Mouse (Mus musculus): Measurements from ENCODE around the gene Slc22a2. TPM values are rescaled to one million over a fixed set of nuclear protein-coding genes. Genes with fewer than 3 reads are reported as not detected.
"Not testable (repeated sequence)": the region's sequence is repeated elsewhere in the genome, so short reads cannot be mapped to it uniquely, and the experiment has no call there.

The Slc22a2 gene
- total RNA-seq (2021) = under 1 TPM; 0.62 to 0.87 TPM

- intact Hi-C loops (cut with DNase I) = no loop called here
- no peak for DNase-seq (ENCODE audit: extremely low spot score in 1 of 2, low spot score in 2 of 2)
Measured at GRCm38 (mm10) chr17:12583991-12584390, at the start of gene Slc22a2. Gene Slc22a2 (plus strand): TSS chr17:12584132.

GRCm38 (mm10) chr17:12534353-12535145, 49.4 kb upstream of the Slc22a2 start:
- intact Hi-C loops (cut with DNase I) = loop anchor here (5.0 kb wide), 2 partner anchors 117 to 128 kb away; no protein-coding TSS in a partner anchor
- DNase-seq (ENCODE audit: extremely low spot score in 1 of 2, low spot score in 2 of 2) = peak; percentile 20 to 73

- no peak for DNase-seq (ENCODE audit: extremely low spot score in 1 of 2, low spot score in 2 of 2)
- intact Hi-C loops (cut with DNase I) = no loop called here
Measured at GRCm38 (mm10) chr17:12562215-12562614, 21.7 kb upstream of the Slc22a2 start.

- DNase-seq (ENCODE audit: extremely low spot score in 1 of 2, low spot score in 2 of 2); intact Hi-C loops (cut with DNase I): not testable (repeated sequence)
Measured at GRCm38 (mm10) chr17:12564481-12565000, 19.4 kb upstream of the Slc22a2 start.

GRCm38 (mm10) chr17:12565443-12565842, 18.5 kb upstream of the Slc22a2 start:
- intact Hi-C loops (cut with DNase I) = no loop called here
- DNase-seq (ENCODE audit: extremely low spot score in 1 of 2, low spot score in 2 of 2) = no peak

- intact Hi-C loops (cut with DNase I) = no loop called here
- DNase-seq (ENCODE audit: extremely low spot score in 1 of 2, low spot score in 2 of 2) = no peak
Measured at GRCm38 (mm10) chr17:12571316-12571715, 12.6 kb upstream of the Slc22a2 start.

GRCm38 (mm10) chr17:12571924-12572463, 11.9 kb upstream of the Slc22a2 start:
- DNase-seq (ENCODE audit: extremely low spot score in 1 of 2, low spot score in 2 of 2) = no peak
- intact Hi-C loops (cut with DNase I) = no loop called here

- peak in 1 of 2 experiments; percentile 34 for DNase-seq (ENCODE audit: extremely low spot score in 1 of 2, low spot score in 2 of 2)
- intact Hi-C loops (cut with DNase I) = no loop called here
Measured at GRCm38 (mm10) chr17:12575391-12575790, 8.5 kb upstream of the Slc22a2 start.

- intact Hi-C loops (cut with DNase I) = no loop called here
- DNase-seq (ENCODE audit: extremely low spot score in 1 of 2, low spot score in 2 of 2) = no peak
Measured at GRCm38 (mm10) chr17:12577096-12577495, 6.8 kb upstream of the Slc22a2 start.

GRCm38 (mm10) chr17:12585366-12585765, 1.4 kb downstream of the Slc22a2 start:
- no peak for DNase-seq (ENCODE audit: extremely low spot score in 1 of 2, low spot score in 2 of 2)
- intact Hi-C loops (cut with DNase I) = no loop called here

- intact Hi-C loops (cut with DNase I) = no loop called here
Measured at GRCm38 (mm10) chr17:12586966-12587365, 3.0 kb downstream of the Slc22a2 start.

GRCm38 (mm10) chr17:12588801-12589247, 4.9 kb downstream of the Slc22a2 start:
- intact Hi-C loops (cut with DNase I) = no loop called here
- DNase-seq (ENCODE audit: extremely low spot score in 1 of 2, low spot score in 2 of 2) = peak in 1 of 2 experiments; percentile 28

More at GRCm38 (mm10) chr17:12586966-12587365, 3.0 kb downstream of the Slc22a2 start:
- DNase-seq (ENCODE audit: extremely low spot score in 1 of 2, low spot score in 2 of 2) = no peak

- DNase-seq (ENCODE audit: extremely low spot score in 1 of 2, low spot score in 2 of 2) = no peak
- intact Hi-C loops (cut with DNase I) = no loop called here
Measured at GRCm38 (mm10) chr17:12590911-12591625, 7.1 kb downstream of the Slc22a2 start.

GRCm38 (mm10) chr17:12595846-12596515, 12.0 kb downstream of the Slc22a2 start:
- DNase-seq (ENCODE audit: extremely low spot score in 1 of 2, low spot score in 2 of 2) = peak in 1 of 2 experiments; percentile 29
- intact Hi-C loops (cut with DNase I) = no loop called here

GRCm38 (mm10) chr17:12606634-12607033, 22.7 kb downstream of the Slc22a2 start:
- no peak for DNase-seq (ENCODE audit: extremely low spot score in 1 of 2, low spot score in 2 of 2)
- intact Hi-C loops (cut with DNase I) = no loop called here

- no peak for DNase-seq (ENCODE audit: extremely low spot score in 1 of 2, low spot score in 2 of 2)
- intact Hi-C loops (cut with DNase I) = no loop called here
Measured at GRCm38 (mm10) chr17:12607202-12607601, 23.3 kb downstream of the Slc22a2 start.

- intact Hi-C loops (cut with DNase I) = no loop called here
- no peak for DNase-seq (ENCODE audit: extremely low spot score in 1 of 2, low spot score in 2 of 2)
Measured at GRCm38 (mm10) chr17:12614511-12615385, 30.8 kb downstream of the Slc22a2 start.

GRCm38 (mm10) chr17:12615429-12615828, 31.5 kb downstream of the Slc22a2 start:
- no peak for DNase-seq (ENCODE audit: extremely low spot score in 1 of 2, low spot score in 2 of 2)
- intact Hi-C loops (cut with DNase I) = no loop called here
